Mouse (Mus musculus) stomach, postnatal 0 days (tissue): ENCODE measurements at regions not wholly inside any gene's neighbourhood (a gene's known extent, or its start where the extent isn't known, plus 50 kb on each side); places are given as distances from the start of the nearest gene placed in this dataset.

Experiments
- CTCF ChIP-seq: IDR thresholded peaks from 2 replicates; pipeline ENCODE4 v1.5.1; 2016; ENCODE audit warnings: antibody characterized with exemption, low read depth, mild to moderate bottlenecking, moderate library complexity
- EP300 ChIP-seq: optimal IDR thresholded peaks from 2 replicates; pipeline ENCODE3; 2016; ENCODE audit warnings: antibody characterized with exemption

DNA sequence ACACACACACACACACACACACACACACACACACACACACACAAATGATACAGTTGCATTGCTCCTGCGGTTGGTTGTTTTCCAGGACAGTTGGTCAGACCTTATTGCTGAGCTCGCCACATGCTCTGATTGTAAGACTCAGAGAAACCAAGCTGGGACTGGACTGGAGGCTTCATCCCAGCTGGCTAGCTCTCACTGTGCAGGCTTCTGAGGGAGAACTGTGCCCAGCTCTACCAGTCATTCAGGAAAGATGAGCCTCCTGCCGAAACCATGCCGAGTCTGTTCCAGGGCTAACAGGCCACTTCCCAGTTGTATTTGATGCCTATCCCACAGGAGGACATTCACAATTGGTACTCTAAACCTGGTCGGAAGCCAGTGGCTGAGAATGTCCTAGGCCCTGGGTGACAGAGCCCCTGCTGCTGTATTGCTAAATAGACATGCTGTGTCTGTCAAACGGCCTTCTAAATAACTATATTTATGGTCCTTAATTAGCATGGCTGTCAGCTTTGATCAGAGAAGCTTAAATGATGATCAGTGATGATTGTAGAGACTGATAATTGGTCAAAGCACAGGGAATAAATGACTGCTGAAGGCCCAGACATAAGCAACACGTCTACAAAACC is 100.1 kb upstream of the Ppp1r12a start:
- TF ChIP-seq CTCF (no peak), EP300 (no peak)
